Mouse (Mus musculus): ENCODE data around the gene Smchd1.

Gene Smchd1

GRCm38 (mm10) chr17:71310486-71311339, 164.4 kb downstream of the Smchd1 start:
- DNase-seq (ENCODE audit: low read depth) = no peak

- no peak for DNase-seq (ENCODE audit: low read depth)
These were observed 165.2 kb downstream of the Smchd1 start for GRCm38 (mm10) chr17:71309711-71310485.

GRCm38 (mm10) chr17:71309141-71309540, 166.0 kb downstream of the Smchd1 start:
- DNase-seq (ENCODE audit: low read depth) = no peak

GRCm38 (mm10) chr17:71308296-71308695, 166.8 kb downstream of the Smchd1 start:
- DNase-seq (ENCODE audit: low read depth) = no peak

GRCm38 (mm10) chr17:71307251-71307790, 167.8 kb downstream of the Smchd1 start:
- no peak for DNase-seq (ENCODE audit: low read depth)

- no peak for DNase-seq (ENCODE audit: low read depth)
These were observed 168.4 kb downstream of the Smchd1 start for GRCm38 (mm10) chr17:71306716-71307115.

GRCm38 (mm10) chr17:71306091-71306490, 169.1 kb downstream of the Smchd1 start:
- no peak for DNase-seq (ENCODE audit: low read depth)

GRCm38 (mm10) chr17:71303444-71303843, 171.7 kb downstream of the Smchd1 start:
- no peak for DNase-seq (ENCODE audit: low read depth)

- no peak for DNase-seq (ENCODE audit: low read depth)
These were observed 173.7 kb downstream of the Smchd1 start for GRCm38 (mm10) chr17:71301413-71301812.

- DNase-seq (ENCODE audit: low read depth) = no peak
These were observed 174.8 kb downstream of the Smchd1 start for GRCm38 (mm10) chr17:71300338-71300737.

- DNase-seq (ENCODE audit: low read depth) = no peak
These were observed 175.3 kb downstream of the Smchd1 start for GRCm38 (mm10) chr17:71299879-71300278.

GRCm38 (mm10) chr17:71294570-71294969, 180.6 kb downstream of the Smchd1 start:
- DNase-seq (ENCODE audit: low read depth) = no peak
